Mouse (Mus musculus): ENCODE measurements around the gene Tbc1d24.

DNA sequence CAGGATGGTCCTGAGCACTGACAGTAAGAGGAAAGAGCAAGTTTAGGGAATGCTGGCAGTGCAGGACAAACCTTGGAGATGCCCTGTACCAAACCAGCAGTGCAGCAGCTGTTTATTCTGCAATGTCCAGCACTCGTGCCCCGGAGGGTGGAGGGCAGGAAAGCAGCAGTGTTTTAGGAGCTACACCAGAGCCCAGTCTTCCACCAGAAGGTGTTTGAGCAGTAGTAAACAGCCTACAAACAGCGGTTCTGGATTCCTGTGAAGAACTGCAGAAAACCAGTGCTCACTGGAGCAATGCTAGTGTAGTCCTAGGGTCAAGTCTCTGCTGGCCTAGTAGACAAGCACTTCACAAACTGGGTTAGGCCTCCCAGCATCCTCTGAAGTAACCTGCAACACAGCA lies 31.1 kb downstream of the Tbc1d24 start:
- TF ChIP-seq CTCF (IDR thresholded peaks at IDR 0.05; ENCODE audit: control insufficient read depth, insufficient read depth, insufficient read length) (no peak), MAX (IDR thresholded peaks at IDR 0.05) (no peak), MYOD1 (IDR thresholded peaks at IDR 0.05; ENCODE audit: control insufficient read depth, insufficient read length, low read depth) (no peak), CEBPB (IDR thresholded peaks at IDR 0.05; ENCODE audit: low read depth) (no peak), USF1 (IDR thresholded peaks at IDR 0.05; ENCODE audit: low read depth) (no peak)

Measured in C2C12 (cell line).